Mouse (Mus musculus): ENCODE data around the gene Olfr340. TPM values are rescaled to one million over a fixed set of nuclear protein-coding genes. Genes with fewer than 3 reads are reported as not detected.
"Not testable (repeated sequence)": the region's sequence is repeated elsewhere in the genome, so short reads cannot be mapped to it uniquely, and the experiment has no call there.

Olfr340 gene
- polyA plus RNA-seq (2012; rRNA removed) = not detected in 2 replicates

GRCm38 (mm10) chr2:36452287-36452686 is at the start of gene Olfr340:
TSS of gene Olfr340 (plus strand) at chr2:36452587.
- no peak for DNase-seq (ENCODE audit: extremely low spot score in 1 of 2, low spot score in 1 of 2)

DNA sequence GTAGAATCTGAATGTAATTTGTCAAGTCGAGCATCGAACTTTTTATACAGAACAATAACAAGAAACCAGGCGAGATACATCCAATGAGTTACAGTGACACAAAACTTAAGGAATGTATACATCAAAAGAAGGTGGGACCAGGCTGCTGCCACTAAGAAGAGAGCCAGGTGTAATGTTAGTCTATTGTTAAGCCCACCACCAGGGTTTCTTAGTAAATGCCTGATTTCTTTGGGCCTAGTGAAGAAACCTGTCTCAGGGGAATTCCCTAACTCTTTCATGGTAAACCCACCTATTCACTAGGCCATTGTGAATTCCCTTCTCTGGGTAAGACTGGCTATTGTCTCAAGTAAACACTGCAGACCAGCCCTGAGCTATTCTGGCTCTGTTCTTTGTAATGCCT is 37.2 kb upstream of the Olfr340 start:
- DNase-seq (ENCODE audit: extremely low spot score in 1 of 2, low spot score in 1 of 2) = not testable (repeated sequence)

- not testable (repeated sequence) for DNase-seq (ENCODE audit: extremely low spot score in 1 of 2, low spot score in 1 of 2)
Measured at GRCm38 (mm10) chr2:36415591-36415990, 36.8 kb upstream of the Olfr340 start.

DNA sequence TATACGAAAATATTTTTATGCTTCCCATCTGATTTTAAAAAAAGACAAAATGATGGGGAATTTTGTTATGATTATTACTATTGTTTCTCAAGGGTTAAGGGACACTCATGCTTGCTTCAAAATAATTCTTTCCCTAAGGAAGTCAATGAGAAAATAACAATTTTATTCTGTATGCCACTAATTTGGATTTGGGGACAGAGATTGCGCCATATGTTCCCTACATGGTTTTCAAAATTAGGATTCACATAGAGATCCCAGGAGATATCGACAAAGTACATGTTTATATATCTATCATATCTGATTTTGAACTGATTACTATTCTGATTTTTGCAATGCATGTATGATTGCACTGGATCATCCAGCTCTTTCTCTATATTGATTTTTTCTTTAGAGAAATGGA is 33.7 kb upstream of the Olfr340 start, which contains the start of gene Olfr339:
TSS of gene Olfr339 (plus strand) at position 301 of the 400 bp plus-strand sequence.
- no peak for DNase-seq (ENCODE audit: extremely low spot score in 1 of 2, low spot score in 1 of 2)

DNA sequence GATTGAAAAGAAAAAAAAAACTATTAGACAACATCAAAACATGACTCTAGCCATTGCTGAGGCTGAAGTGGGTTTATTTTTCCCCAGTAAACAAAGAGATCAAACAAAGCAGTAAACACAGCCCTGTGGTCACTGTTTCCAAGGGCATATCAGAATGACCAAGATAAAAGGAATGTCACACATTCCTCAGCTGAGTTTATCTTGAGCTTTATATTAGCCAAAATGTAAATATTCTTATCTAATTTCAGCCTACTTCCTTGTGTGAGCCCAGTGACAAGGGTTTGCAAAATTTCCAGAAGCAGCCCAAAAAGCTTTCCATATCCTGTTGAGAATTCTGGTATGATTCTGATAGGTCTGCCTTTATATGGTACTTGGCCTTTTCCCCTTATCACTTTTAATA is 21.2 kb downstream of the Olfr340 start:
- no peak for DNase-seq (ENCODE audit: extremely low spot score in 1 of 2, low spot score in 1 of 2)

DNA sequence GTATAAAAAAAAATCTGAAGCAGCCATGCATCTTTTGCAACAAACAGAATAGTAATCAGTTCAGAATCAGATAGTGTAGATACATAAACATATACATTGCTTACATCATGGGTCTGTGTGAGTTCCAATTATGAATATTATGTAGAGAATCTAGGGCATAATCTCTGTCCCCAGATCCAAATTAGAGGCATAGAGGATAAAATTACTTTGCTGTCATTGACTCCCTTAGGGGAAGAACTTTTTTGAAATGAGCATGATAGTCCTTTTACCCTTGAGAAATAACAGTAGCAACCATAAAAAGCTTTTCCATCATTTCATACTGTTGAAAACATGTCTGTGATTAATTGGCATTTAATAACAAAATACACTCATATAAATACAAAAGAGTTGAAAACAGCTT is 30.0 kb downstream of the Olfr340 start, which contains the start of gene Olfr341:
TSS of gene Olfr341 (minus strand) at position 101 of the 400 bp plus-strand sequence.
- DNase-seq (ENCODE audit: extremely low spot score in 1 of 2, low spot score in 1 of 2) = no peak

Other genes with a start within 250 kb of the Olfr340 start
- gene Ptgs1, start 222.2 kb upstream of the Olfr340 start, polyA plus RNA-seq (2012; rRNA removed) = 14.1 and 16.0 TPM in 2 replicates
- gene Olfr338, start 79.1 kb upstream of the Olfr340 start, polyA plus RNA-seq (2012; rRNA removed) = 0.02 TPM in 1 of 2 replicates, not detected in the other
- gene Olfr339, start 33.6 kb upstream of the Olfr340 start, polyA plus RNA-seq (2012; rRNA removed) = not detected in 2 replicates
- gene Olfr341, start 29.9 kb downstream of the Olfr340 start, polyA plus RNA-seq (2012; rRNA removed) = not detected in 2 replicates
- not detected in 2 replicates for gene Olfr342, start 72.4 kb downstream of the Olfr340 start, polyA plus RNA-seq (2012; rRNA removed)
- not detected in 2 replicates for gene Olfr344, start 114.1 kb downstream of the Olfr340 start, polyA plus RNA-seq (2012; rRNA removed)
- not detected in 2 replicates for gene Olfr345, start 187.5 kb downstream of the Olfr340 start, polyA plus RNA-seq (2012; rRNA removed)
- gene Olfr346, start 233.2 kb downstream of the Olfr340 start, polyA plus RNA-seq (2012; rRNA removed) = not detected in 2 replicates

Data from frontal cortex, adult 2 months (tissue).